Mouse (Mus musculus) thymus, postnatal 10 days (tissue): ENCODE measurements at regions not wholly inside any gene's neighbourhood (a gene's known extent, or its start where the extent isn't known, plus 50 kb on each side); places are given as distances from the start of the nearest gene placed in this dataset.

ENCODE experiments used
- DNase-seq, 2 experiments: peaks; one replicate each; pipeline ENCODE4 v3.0.0; 2021; ENCODE audit warnings: low spot score in 2 of 2

GRCm38 (mm10) chr15:30029257-30029899 is 143.0 kb upstream of the Ctnnd2 start:
- peak in 1 of 2 experiments; percentile 6 for DNase-seq

GRCm38 (mm10) chr15:30035367-30035766 is 137.0 kb upstream of the Ctnnd2 start:
- no peak for DNase-seq

DNA sequence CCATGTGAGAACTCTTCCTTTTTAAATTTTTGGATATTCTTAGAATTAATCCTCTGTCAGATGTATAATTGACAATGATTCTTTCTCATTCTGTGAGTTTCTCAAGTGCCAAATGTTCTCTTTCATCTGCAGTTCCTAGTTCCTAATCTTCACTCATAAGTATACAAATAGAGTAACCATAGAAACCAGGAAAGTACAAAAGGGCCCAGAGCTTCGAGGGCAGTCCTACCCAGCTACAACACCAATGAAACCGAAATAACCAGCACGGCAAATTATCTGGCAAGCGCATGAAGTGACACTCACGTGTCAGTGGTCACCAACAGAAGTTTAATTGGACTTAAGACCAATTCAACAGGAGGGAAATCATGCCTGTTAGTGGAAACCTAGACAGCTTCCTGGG is 121.5 kb upstream of the Ctnnd2 start:
- DNase-seq = no peak

- no peak for DNase-seq
Measured at GRCm38 (mm10) chr15:30059808-30060207, 112.6 kb upstream of the Ctnnd2 start.

GRCm38 (mm10) chr15:30060505-30061342 is 111.7 kb upstream of the Ctnnd2 start:
- DNase-seq = no peak

GRCm38 (mm10) chr15:30071668-30072067 is 100.7 kb upstream of the Ctnnd2 start:
- DNase-seq = no peak

DNA sequence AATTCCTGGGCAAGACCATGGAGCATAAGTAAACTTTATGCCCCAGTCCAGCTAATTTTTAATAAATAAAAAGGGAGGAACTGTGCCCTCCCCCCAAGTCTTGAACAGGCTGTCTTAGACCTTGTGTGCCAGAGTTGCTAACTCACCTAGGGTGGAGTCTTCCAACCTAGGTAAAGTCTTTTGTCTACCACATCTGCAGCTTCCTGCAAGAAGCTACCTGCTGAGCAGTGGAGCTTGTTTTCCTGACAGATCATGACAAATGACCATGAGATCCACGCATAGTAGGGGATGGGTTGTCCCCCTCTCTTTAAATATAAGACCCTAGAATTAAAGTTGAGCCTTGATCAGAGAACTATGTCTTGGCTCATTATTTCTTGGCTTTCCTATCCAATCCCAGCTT is 100.1 kb upstream of the Ctnnd2 start:
- no peak for DNase-seq

- DNase-seq = no peak
Measured at GRCm38 (mm10) chr15:30087120-30087519, 85.3 kb upstream of the Ctnnd2 start.

- DNase-seq = no peak
Measured at GRCm38 (mm10) chr15:30122061-30122460, 50.3 kb upstream of the Ctnnd2 start.
